Mouse (Mus musculus): ENCODE measurements at regions not wholly inside any gene's neighbourhood (a gene's known extent, or its start where the extent isn't known, plus 50 kb on each side); places are given as distances from the start of the nearest gene placed in this dataset.

DNA sequence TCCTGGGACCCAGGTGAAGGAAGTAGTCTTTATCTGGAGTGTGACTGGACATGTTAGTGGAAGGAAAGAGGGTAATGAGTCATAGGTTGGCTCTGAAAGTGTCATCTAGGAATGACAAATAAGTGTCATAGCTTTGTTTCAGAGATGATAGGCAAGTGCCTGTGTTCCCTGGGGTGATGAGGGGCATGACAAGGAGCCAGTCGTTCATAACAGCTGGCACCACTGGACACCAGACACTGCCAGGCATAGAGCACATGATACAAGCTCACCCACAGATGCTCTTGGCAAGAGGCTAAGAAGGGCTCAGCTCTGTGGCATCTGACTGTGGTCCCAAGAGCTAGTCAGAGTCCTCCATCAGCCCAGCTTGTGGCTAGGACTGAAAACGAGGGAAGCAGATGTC, 171.0 kb downstream of the Rab11fip4 start:
- no peak for DNase-seq

GRCm38 (mm10) chr11:79760533-79760932, 169.5 kb downstream of the Rab11fip4 start:
- DNase-seq: no peak

DNA sequence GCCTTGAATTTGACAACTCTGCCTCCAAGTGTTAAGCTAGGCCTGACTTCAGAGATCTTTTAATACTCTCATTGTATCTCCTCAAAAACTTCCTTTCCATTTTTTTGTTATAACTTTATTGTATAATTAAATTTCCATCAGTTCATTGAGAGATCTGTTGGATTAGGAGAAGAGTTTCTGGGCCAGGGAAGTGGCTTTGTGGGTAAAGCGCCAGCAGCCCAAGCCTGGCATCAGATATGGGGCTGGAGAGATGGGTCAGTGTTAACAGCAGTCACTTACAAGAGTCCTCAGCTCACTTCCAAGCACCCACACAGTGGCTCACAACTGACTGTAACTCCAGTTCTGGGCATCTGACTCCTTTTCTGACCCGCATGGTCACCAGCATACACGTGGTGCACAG, 167.3 kb downstream of the Rab11fip4 start:
- no peak for DNase-seq

DNA sequence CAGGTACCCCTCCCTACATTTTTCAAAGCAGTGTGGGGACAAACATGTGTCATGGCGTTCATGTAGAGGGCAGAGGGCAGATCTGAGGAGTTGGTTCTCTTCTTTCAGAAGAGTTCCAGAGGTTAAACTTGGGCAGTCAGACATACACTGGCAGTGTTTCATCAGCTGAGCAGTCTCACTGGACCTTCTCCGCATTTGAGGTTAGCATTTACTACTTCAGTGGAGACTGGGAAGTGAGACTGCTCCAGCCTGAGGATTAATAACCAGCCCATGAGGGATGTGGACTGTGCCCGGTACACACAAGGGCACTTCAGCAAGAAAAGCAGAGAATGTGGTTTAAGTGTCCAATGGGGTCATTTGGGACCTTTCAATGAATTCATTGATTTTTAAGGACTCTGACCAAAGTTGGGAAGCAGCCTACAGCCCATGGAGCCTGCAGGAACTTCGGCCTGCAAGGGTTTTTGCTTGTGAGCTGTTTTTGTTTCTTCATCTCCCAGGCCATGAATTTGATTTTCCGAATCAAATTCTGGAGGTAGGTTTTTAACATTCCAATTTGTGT, 166.6 kb downstream of the Rab11fip4 start:
- no peak for DNase-seq

DNA sequence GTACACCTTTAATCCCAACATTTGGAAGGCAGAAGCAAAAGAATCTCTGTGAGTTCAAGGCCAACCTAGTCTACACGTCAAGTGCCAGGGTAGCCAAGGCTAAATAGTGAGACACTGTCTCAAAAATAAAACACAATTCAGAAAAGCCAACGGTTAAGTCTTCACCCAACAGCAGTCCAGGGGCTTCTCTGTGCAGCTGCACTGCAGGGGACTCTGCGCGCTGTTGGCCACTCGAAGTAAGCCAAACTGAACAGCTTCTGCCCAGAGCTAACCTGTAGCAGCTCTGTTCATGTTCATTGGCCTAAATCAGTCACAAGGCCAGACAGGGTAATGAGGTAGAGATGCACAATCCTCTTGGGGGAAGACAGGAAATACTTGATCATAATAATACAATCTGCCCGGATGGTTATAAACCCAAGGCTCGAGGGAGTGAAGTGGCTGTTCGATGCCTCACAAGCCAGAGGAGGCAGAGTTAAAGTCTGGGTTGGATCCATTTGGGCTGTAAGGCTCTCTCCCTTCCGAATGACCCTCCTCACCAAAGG, 165.4 kb downstream of the Rab11fip4 start:
- no peak for DNase-seq

- no peak for DNase-seq
These were observed 162.5 kb downstream of the Rab11fip4 start for GRCm38 (mm10) chr11:79753491-79753890.

- no peak for DNase-seq
These were observed 161.9 kb downstream of the Rab11fip4 start for GRCm38 (mm10) chr11:79752717-79753480.

DNA sequence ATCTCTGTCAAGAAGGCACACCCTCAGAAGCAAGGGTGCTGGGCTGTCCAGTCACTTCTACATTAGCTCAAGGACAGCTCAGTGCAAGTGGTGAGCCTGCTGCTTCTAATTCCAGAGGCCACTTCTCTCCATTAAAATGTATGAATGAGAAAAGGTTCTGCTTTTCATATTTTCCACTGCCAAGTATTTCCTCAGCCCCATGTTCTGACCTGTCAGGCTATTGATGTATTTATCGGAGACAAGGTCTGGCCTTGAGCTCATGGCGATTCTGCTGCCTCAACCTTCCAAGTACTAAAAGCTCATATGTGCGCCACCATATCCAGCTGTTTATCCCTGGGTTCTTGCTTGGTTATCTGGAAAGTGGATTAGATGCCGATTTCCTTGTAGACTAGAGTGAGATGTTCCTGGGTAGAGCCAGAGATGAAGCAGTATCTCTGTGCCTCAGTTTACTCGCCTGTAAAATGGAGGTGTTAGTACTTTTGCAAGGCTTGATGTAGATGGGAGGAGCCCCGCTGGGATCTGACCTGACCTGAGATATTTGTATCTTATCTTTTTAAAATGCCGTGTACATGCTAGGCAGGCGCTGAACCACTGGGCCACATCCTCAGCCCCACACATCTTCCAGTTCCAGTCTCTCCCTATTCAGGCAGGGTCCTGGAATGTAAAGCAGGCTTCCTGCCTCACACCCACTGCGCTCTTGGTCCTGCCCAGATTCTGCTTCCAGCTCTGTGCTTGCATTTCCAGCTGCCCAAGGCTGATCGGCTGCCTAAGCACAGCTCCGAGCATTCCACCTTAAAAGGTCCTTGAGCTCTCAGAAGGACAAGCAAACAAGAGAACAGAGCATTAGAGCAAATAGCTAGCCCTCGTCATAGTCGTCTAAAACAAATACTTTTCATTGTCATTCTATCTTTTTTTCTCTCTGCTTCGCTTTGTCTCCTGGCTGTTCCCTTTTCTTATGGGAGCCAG, 161.0 kb downstream of the Rab11fip4 start:
- no peak for DNase-seq

- DNase-seq: no peak
These were observed 159.9 kb downstream of the Rab11fip4 start for GRCm38 (mm10) chr11:79750943-79751342.

- peak in 1 of 2 experiments; percentile 2 for DNase-seq
These were observed 158.9 kb downstream of the Rab11fip4 start for GRCm38 (mm10) chr11:79749755-79750434.

DNA sequence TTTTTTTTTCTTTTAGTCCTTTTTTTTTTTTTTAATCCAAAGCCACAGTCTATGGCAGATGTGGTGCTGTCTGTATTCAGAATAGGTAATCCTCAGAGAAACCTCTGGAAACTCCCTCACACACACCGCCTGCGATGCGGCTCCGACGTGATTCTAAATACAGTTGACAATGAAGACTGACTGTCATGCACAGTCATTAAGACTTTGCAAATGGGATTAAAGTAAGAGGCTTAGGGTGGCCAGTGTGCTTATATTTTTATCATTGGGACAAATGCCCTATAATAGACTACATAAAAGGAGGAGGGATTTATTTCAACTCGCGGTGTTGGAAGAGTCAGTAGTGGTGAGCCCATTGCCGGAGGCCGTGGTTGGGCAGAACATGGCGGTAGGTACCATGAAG, 158.1 kb downstream of the Rab11fip4 start:
- DNase-seq: no peak

GRCm38 (mm10) chr11:79748606-79749125, 157.7 kb downstream of the Rab11fip4 start:
- no peak for DNase-seq

DNA sequence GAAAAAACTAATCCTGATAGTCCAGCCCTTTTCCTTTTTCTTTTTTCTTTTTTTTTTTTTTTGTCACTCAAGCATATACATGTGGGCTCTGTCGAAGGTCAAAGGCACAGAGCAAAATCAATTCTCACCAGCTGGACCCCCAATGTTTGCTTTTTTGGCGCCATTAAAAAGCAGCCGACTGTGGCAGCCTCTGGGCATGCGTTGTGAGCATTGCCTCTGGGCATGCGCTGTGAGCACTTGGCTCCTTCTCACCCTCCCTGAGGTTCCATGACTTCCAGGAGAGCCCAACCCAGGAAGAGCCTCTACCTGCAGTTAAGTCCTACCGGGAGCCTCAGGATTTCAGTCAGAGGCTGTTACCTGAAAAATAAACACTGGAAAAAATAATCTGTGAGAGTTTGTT, 156.8 kb downstream of the Rab11fip4 start:
- no peak for DNase-seq

All from thymus, postnatal 36 days (tissue).